Mouse (Mus musculus): ENCODE measurements around the gene Calcrl. TPM values are rescaled to one million over a fixed set of nuclear protein-coding genes. Genes with fewer than 3 reads are reported as not detected.

Gene Calcrl
- polyA plus RNA-seq, 1 experiment from 2014 or later = 10.4 TPM

DNA sequence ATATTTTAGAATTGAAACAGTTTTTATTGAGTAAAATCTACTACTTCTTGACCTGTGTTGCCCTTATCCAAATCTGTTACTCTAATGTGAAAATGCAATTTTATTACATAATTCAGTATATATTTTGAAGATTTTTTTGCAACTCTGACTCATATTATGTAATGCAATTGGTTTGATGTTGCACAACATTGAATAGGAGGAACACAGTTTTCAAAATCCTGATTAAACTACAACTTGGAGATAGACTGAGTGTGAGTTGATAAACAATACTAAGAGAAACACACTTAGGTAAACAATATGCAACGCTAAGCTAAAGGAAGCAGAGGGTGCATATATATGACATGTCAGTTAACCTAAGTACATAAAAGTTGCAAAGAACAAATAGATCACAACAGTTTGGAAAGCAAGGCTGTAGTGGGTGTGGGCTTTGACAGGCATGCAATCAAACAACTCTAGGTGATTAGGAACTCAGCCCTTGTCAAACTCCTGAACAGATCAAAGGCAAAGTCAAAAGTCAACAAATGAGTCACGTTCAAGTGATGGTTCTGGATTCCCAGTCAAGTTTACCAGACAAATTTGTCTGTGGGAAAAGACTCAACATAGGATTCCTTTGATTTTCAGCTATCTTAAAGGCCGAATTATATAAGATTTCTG, 66.4 kb downstream of the Calcrl start:
- H3K36me3 ChIP-seq (replicated peaks) = no peaks in the 10 kb centered on the region
- 73% methylated on average over 3 of the region's 3 CpGs for WGBS
- no peak overlapping the region for H3K27ac ChIP-seq
- no peaks in the 10 kb centered on the region for H3K9me3 ChIP-seq
- no peaks in the 10 kb centered on the region for H3K27me3 ChIP-seq (ENCODE audit: poor library complexity, severe bottlenecking)
- no peak overlapping the region for H3K4me3 ChIP-seq
- no peak for DNase-seq (ENCODE audit: extremely low spot score, low spot score)
- H3K4me1 ChIP-seq = no peaks in the 10 kb centered on the region

DNA sequence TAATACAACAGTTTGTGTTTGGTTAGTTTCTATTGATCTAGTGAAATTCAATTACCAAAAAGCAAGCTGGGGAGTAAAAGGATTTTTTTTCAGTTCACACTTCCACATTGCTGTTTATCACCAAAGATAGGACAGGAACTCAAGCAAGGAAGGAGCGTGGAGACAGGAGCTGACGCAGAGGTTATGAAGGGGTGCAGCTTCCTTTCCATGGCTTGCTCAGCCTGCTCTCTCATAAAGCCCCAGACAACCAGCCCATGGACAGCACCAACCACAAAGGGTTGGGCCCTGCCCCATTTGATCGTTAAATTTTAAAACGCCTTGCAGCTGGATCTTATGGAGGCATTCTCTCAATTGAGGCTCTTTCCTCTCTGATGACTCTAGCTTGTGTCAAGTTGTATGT, 69.9 kb downstream of the Calcrl start:
- WGBS = 84% methylated on average over 4 of the region's 4 CpGs

DNA sequence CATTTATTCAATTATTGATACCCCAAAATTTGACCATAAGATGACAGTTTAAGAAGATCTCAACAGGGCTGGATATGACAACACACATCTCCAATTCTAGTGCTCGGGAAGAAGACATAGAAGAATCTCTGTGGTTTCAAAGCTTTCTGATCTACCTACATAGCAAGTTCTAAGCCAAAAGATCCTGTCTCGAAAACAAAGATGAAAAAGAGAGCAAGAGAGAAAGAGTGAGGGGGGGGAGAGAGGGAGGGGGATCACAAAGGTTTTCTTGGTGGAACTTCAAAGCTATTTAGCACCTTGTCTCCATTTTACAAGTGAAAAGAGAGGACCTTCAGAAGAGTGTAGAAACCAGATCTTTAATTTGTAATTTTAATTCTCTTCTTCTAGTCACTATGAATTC, 77.8 kb downstream of the Calcrl start:
- 74% methylated on average over 2 of the region's 2 CpGs for WGBS
- Histone ChIP-seq H3K4me3 (no peak overlapping the region), H3K36me3 (replicated peaks) (no peaks in the 10 kb centered on the region), H3K9me3 (no peaks in the 10 kb centered on the region), H3K27me3 (ENCODE audit: poor library complexity, severe bottlenecking) (no peaks in the 10 kb centered on the region), H3K27ac (no peak overlapping the region), H3K4me1 (no peaks in the 10 kb centered on the region)
- DNase-seq (ENCODE audit: extremely low spot score, low spot score) = no peak

More for the DNA sequence above, 69.9 kb downstream of the Calcrl start:
- no peak overlapping the region for H3K4me3 ChIP-seq
- H3K27me3 ChIP-seq (ENCODE audit: poor library complexity, severe bottlenecking) = no peaks in the 10 kb centered on the region
- H3K36me3 ChIP-seq (replicated peaks) = no peaks in the 10 kb centered on the region
- no peak for DNase-seq (ENCODE audit: extremely low spot score, low spot score)
- no peaks in the 10 kb centered on the region for H3K9me3 ChIP-seq
- H3K27ac ChIP-seq = no peak overlapping the region
- no peaks in the 10 kb centered on the region for H3K4me1 ChIP-seq

DNA sequence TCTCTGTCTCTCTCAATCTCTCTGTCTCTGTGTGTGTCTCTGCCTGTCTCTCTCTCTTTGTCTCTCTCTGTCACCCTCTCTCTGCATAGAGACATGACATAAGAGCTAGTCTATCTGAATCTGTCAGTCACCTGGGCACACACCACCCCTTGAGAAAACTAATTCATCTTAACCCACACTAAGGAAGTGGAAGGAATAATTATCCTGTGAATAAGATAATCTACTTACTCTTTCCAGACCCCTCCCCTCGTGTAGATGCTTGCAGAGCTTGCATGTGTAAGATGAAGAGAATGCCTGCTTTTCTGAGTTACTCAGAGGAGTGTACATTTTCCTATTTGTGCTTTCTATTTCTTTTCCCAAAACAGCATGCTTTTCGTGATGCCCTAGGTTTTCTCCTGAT, 81.5 kb downstream of the Calcrl start:
- 63% methylated on average over 2 of the region's 2 CpGs for WGBS
- H3K36me3 ChIP-seq (replicated peaks) = no peaks in the 10 kb centered on the region
- no peak overlapping the region for H3K4me3 ChIP-seq
- H3K9me3 ChIP-seq = no peaks in the 10 kb centered on the region
- DNase-seq (ENCODE audit: extremely low spot score, low spot score) = no peak
- H3K4me1 ChIP-seq = no peaks in the 10 kb centered on the region
- H3K27ac ChIP-seq = no peak overlapping the region
- H3K27me3 ChIP-seq (ENCODE audit: poor library complexity, severe bottlenecking) = no peaks in the 10 kb centered on the region

DNA sequence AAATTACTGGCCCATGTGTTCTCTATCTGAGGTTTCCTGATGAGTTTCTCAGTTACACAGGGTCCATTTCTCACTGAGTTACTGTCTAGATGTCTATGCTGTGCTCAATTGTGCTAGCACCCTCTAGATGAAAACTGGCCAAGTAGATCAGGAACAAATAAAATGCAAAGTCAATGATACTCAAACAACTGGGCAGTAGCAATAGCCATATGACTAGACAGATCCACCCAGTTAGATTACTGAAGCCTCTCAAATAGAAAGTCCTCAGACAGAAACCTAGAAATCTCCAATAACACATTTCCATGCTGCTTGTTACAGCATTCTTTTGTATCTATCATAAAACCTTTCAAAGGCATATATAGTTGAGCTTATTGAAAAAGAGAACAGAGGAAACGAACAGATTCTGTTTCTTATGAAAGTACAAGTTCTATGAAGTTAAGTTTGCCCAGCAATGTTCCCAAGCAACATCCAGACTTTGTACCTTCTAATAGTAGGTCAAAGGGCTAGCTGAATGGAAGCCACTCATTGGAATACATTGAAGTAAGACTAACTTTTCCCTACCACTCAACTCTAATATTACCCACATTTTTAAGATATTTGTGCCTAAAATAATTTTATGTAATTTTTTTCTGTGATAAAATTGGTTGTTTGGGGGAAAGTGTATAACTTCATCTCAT, 87.3 kb downstream of the Calcrl start:
- Histone ChIP-seq H3K36me3 (replicated peaks) (no peaks in the 10 kb centered on the region), H3K4me3 (no peak overlapping the region), H3K4me1 (no peaks in the 10 kb centered on the region), H3K27me3 (ENCODE audit: poor library complexity, severe bottlenecking) (no peaks in the 10 kb centered on the region), H3K27ac (no peak overlapping the region), H3K9me3 (no peaks in the 10 kb centered on the region)
- 78% methylated on average over 1 of the region's 1 CpGs for WGBS
- no peak for DNase-seq (ENCODE audit: extremely low spot score, low spot score)

DNA sequence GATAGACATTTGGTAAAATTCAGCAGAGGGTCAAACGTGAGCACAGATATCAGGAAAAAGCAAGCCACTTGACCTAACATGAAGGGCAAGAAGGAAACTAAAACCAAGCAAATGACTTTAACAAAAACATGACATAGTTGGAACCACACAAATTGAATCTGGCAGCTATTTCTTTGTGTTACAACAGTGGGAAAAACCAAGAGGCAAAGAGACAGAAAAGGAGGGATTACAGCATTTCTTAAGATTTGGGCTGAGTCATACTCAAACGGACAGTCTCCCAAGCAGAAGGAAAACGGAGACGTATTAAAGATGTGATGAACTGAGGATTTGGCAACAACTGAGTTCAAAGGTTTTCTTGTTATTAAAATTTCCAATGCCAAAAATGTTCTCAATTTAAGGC, 88.9 kb downstream of the Calcrl start:
- no peak overlapping the region for H3K4me3 ChIP-seq
- no peak for DNase-seq (ENCODE audit: extremely low spot score, low spot score)
- no peak overlapping the region for H3K27ac ChIP-seq
- no peaks in the 10 kb centered on the region for H3K27me3 ChIP-seq (ENCODE audit: poor library complexity, severe bottlenecking)
- H3K4me1 ChIP-seq = no peaks in the 10 kb centered on the region
- 86% methylated on average over 4 of the region's 4 CpGs for WGBS
- no peaks in the 10 kb centered on the region for H3K9me3 ChIP-seq
- no peaks in the 10 kb centered on the region for H3K36me3 ChIP-seq (replicated peaks)

DNA sequence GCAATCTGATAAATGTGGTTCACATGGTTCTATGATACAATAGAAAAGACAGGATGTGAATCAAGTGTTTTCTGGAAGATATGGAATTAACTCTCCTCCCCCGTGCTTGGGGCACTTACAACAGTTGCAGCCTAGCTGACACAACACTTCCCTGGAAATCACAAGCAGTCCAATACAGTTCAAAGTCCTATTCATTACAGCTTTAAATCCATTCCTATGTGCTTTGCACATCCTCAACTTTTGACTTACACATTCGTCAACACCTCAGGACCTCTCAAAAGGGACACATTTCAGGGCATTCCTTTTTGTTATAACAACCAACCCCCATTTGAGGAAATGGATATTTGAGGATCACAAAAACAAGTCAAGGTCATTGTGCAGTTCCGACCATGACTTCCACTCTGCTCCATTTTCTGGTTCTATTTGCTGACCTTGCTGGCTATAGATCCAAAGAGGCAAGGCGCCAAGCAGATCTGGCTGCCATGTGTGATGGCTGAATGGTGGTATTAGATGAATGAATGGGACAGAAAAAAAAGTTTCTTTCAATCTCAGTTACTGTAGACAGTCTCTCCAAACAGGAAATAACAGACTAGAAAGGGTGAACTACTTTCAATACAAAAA, 108.9 kb downstream of the Calcrl start:
- no peak overlapping the region for H3K4me3 ChIP-seq
- H3K27ac ChIP-seq = no peak overlapping the region
- DNase-seq (ENCODE audit: extremely low spot score, low spot score) = no peak
- H3K4me1 ChIP-seq = no peaks in the 10 kb centered on the region
- H3K27me3 ChIP-seq (ENCODE audit: poor library complexity, severe bottlenecking) = no peaks in the 10 kb centered on the region
- H3K9me3 ChIP-seq = no peaks in the 10 kb centered on the region
- WGBS = 84% methylated on average over 4 of the region's 4 CpGs
- H3K36me3 ChIP-seq (replicated peaks) = no peaks in the 10 kb centered on the region

DNA sequence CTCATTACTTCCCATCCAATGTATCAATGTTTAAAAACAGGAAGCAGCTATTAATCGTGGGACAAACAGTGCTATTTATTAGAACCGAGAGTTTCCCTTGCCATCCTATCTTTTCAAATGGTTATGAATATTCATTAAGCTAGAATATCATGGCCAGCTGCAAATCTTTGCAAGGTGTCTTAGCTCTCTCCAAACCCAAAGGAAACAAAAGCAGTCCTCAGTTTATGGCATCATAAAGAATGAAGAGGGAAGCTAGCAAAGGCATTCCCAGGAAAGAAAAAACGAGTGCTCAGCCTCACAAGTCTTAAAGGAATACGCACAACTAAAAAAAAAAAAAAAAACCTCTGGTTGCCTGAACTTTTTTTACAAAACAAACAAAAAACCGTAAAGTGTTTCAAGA, 128.7 kb downstream of the Calcrl start:
- Histone ChIP-seq H3K27me3 (ENCODE audit: poor library complexity, severe bottlenecking) (no peaks in the 10 kb centered on the region), H3K9me3 (no peaks in the 10 kb centered on the region), H3K4me1 (peaks cover 6% of the 10 kb centered on the region; the same call in 1 of the 2 replicates), H3K4me3 (no peak overlapping the region), H3K27ac (no peak overlapping the region), H3K36me3 (replicated peaks) (no peaks in the 10 kb centered on the region)
- no peak for DNase-seq (ENCODE audit: extremely low spot score, low spot score)
- 63% methylated on average over 5 of the region's 5 CpGs for WGBS

DNA sequence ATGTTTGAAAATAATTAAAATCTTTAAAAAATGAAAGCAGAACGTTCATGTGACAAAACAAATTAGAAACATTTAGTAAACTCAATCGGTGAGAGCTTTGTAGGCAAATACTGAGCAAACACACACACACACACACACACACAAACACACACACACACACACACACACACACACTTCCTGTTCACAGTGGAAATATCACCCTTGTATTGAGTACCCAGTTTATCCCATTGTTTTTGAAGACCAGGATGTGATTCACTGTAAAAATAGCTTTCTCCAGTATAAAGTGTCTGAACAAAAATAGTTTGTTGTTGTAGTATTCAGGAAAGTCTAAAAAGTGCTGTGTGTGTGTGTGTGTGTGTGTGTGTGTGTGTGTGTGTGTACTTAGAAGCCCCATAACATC, 130.1 kb downstream of the Calcrl start:
- Histone ChIP-seq H3K36me3 (replicated peaks) (no peaks in the 10 kb centered on the region), H3K4me1 (peaks cover 6% of the 10 kb centered on the region; the same call in 1 of the 2 replicates), H3K9me3 (no peaks in the 10 kb centered on the region), H3K27me3 (ENCODE audit: poor library complexity, severe bottlenecking) (no peaks in the 10 kb centered on the region), H3K4me3 (no peak overlapping the region), H3K27ac (no peak overlapping the region)
- 77% methylated on average over 2 of the region's 2 CpGs for WGBS
- DNase-seq (ENCODE audit: extremely low spot score, low spot score) = no peak

DNA sequence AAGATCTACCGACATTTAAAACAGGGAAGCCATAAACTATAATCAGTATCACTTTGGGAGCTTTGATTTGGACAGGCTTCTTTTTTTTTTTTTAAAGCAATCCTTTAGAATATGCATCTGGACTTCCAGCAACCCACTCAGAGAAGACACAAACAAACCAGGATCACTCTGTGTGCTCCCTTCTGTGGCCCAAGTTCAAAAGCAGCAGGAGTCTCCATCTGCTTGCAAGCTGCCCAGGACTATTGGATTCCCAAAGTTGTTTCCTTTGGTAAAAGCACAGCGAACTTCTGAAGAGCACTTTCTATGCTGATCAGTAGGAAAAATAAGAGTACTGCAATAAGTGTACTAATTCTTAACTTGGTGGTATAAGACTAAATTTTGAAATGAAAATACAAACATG, 130.6 kb downstream of the Calcrl start:
- Histone ChIP-seq H3K36me3 (replicated peaks) (no peaks in the 10 kb centered on the region), H3K9me3 (no peaks in the 10 kb centered on the region), H3K27me3 (ENCODE audit: poor library complexity, severe bottlenecking) (no peaks in the 10 kb centered on the region), H3K27ac (no peak overlapping the region), H3K4me1 (peaks cover 6% of the 10 kb centered on the region; the same call in 1 of the 2 replicates), H3K4me3 (no peak overlapping the region)
- WGBS = 74% methylated on average over 2 of the region's 2 CpGs
- no peak for DNase-seq (ENCODE audit: extremely low spot score, low spot score)

DNA sequence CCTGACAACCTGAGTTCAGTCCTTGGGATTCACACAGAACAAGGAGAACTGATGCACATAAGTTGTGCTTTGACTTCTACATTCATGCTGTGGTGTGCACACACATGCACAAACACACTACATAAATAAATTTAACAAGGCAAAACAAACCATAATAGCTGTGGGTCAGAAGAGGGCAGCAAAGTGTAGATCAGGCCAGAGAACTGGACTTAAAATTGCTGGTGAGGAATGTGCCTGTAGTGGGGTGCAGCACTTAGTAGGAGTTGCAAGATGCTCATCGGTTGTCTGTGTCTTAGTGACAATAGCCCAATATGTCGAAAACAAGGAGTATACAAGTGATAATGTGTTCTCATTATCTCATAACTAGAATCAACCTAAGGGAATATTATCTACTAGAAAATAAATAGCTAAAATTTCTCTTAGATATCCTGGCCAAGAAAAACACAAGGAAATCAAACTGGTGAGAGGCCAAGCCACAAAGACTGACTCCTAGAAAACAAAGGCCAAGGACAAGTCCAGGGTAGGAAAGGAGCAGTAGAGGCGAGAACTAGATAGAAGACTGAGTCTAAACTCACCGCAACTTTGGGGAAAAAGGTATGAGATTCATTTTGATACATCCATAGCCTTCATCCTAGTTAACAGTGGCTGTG, 132.7 kb downstream of the Calcrl start:
- WGBS = 95% methylated on average over 4 of the region's 4 CpGs

DNA sequence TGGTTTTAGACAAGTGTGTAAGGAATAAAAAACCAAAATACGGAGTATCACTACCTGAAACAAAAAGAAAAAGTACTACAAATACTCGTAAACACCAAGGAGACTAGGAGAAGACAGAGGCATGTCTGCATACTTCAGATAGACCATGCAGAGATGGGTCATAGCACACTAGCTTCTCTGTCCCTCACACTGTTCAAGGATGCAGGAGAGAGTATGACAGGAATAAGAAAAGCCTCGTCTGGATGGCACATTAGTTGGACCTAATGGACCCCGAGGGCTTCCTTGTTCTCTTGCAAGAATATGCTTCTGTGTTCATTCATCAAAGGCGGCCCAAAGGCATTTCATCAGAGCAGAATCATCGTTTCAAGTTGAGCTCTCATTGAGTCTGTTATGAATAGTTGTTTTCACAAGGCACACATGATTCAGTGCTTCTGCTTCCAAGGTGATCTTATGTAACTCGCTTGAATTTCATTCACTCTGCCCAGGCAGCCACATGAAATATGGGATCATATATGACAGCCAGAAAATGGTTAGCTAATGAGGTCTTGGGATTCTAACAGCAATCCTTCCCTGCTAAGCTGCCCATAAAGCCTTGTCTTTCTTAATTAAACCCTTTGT, 136.2 kb downstream of the Calcrl start:
- WGBS = 66% methylated on average over 7 of the region's 7 CpGs
- Histone ChIP-seq H3K27me3 (ENCODE audit: poor library complexity, severe bottlenecking) (no peaks in the 10 kb centered on the region), H3K36me3 (replicated peaks) (no peaks in the 10 kb centered on the region), H3K4me3 (no peak overlapping the region), H3K4me1 (peaks cover 3% of the 10 kb centered on the region; the same call in 1 of the 2 replicates), H3K27ac (no peak overlapping the region), H3K9me3 (no peaks in the 10 kb centered on the region)
- DNase-seq (ENCODE audit: extremely low spot score, low spot score) = no peak

More for the DNA sequence above, 132.7 kb downstream of the Calcrl start:
- Histone ChIP-seq H3K36me3 (replicated peaks) (no peaks in the 10 kb centered on the region), H3K27ac (no peak overlapping the region), H3K4me3 (no peak overlapping the region), H3K27me3 (ENCODE audit: poor library complexity, severe bottlenecking) (no peaks in the 10 kb centered on the region), H3K4me1 (peaks cover 9% of the 10 kb centered on the region; the same call in 1 of the 2 replicates), H3K9me3 (no peaks in the 10 kb centered on the region)
- DNase-seq (ENCODE audit: extremely low spot score, low spot score) = no peak
